ENCODE assay signal across 8 mouse cellular contexts in the genomic region with DNA sequence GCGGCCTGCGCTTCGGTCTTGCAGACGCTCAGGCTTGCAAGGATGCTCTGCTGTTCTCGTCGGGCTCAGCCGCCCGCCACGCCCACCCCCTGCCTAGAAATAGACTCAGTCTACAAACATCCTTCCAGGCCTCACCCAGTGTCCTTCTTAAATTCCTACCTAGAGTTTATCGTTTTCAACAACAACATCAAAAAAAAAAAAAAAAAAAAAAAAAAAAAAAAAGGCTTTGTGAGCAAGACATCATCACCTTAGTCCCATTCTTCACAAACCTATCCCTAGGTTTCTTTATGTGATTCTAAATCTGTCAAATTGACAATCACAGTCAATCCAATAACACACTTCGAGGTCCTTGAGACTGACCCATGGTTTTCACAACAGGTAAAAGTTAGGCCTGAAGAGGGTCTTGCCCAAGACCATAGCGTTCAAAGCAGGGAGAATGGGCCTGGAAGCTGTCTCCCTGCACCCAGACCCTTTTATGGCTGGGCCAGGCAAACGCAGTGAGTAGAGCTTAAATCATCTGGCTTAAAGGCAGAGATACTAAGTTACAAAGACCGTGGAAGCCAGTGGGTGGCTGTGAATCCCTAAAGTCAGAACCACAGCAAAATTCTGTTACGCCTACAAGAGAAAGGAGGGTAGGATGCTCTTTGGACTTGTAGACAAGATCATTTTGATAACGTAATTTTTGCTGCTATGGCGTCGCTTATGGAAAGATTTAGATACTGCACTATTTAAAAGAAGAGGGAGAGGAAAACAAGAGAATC. TPM values are rescaled to one million over a fixed set of nuclear protein-coding genes. Genes with fewer than 3 reads are reported as not detected.
DNase-seq lines count a peak whose midpoint lies in the region; ATAC-seq and TF ChIP-seq lines count a peak whose summit lies in the region.

No protein-coding gene starts in this region.

- intact Hi-C loops in gastrocnemius, adult 2 months (cut with DNase I) = no loop called here

- H3K4me2 ChIP-seq in liver, embryonic 12.5 days = peak overlapping the region; percentile 93

- no peak for DNase-seq in gastrocnemius, adult 2 months
- DNase-seq in gastrocnemius, postnatal 4 days (ENCODE audit: low spot score in 2 of 2) = no peak
- DNase-seq in thymus, postnatal 0 days (ENCODE audit: low spot score) = peak; percentile 11
- no peak for DNase-seq in thymus, adult 18-20 months
- DNase-seq in right cerebral cortex, postnatal 14 days = no peak
- no peak for DNase-seq in Muller cell, postnatal 12 days (ENCODE audit: inconsistent ontology term)
- DNase-seq in gastrocnemius, postnatal 10 days = no peak

- TF ChIP-seq CTCF in gastrocnemius, adult 2 months (IDR thresholded peaks at IDR 0.05) = no peak

- no peaks in the 10 kb centered on the region for H3K36me3 ChIP-seq in liver, embryonic 12.5 days

- ATAC-seq in liver, embryonic 12.5 days = no peak

- H3K27me3 ChIP-seq in liver, embryonic 12.5 days (replicated peaks) = 0 out of 2 replicates have a peak, but pooled peaks cover 6% of the 10 kb centered on the region

- H3K9me3 ChIP-seq in liver, embryonic 12.5 days (replicated peaks) = no peaks in the 10 kb centered on the region

- WGBS in liver, embryonic 12.5 days (ENCODE audit: insufficient replicate concordance) = 31% methylated on average over 17 of the region's 18 CpGs

- peak overlapping the region; percentile 86 for H3K4me3 ChIP-seq in gastrocnemius, adult 2 months
- H3K4me3 ChIP-seq in liver, embryonic 12.5 days = peak overlapping the region; percentile 72

- peaks cover 9% of the 10 kb centered on the region for H3K4me1 ChIP-seq in liver, embryonic 12.5 days

- peak overlapping the region; percentile 97; the same call in 1 of the 2 replicates for H3K27ac ChIP-seq in gastrocnemius, adult 2 months
- H3K27ac ChIP-seq in liver, embryonic 12.5 days = no peak overlapping the region

- H3K9ac ChIP-seq in liver, embryonic 12.5 days = no peak overlapping the region

RNA-seq across cellular contexts. Expression of a gene that starts 0.5 kb away (rescaled TPM):
- 1 to 10 TPM; 2.5 to 3.1 TPM for total RNA-seq in gastrocnemius, adult 2 months (2021)
- total RNA-seq in gastrocnemius, postnatal 4 days (2021) = 1 to 10 TPM; 5.5 to 5.8 TPM
- polyA plus RNA-seq in thymus, postnatal 0 days (2015; fragmentation: Nextera tagmentation; extraction: Ambion mirVana) = 3.9 and 5.5 TPM in 2 replicates
- 1.1 and 1.4 TPM in 2 replicates for polyA plus RNA-seq in liver, embryonic 12.5 days (2016; fragmentation: Nextera tagmentation; extraction: Ambion mirVana)
- total RNA-seq in gastrocnemius, postnatal 10 days (2021) = 1 to 10 TPM; 4.1 to 5.2 TPM

RNA-seq across cellular contexts. Expression of a gene that starts 59.3 kb away (rescaled TPM):
- total RNA-seq in gastrocnemius, adult 2 months (2021) = 1 to 10 TPM; 3.0 to 3.4 TPM
- total RNA-seq in gastrocnemius, postnatal 4 days (2021) = 10 to 100 TPM; 17.3 to 18.4 TPM
- 3.3 and 3.7 TPM in 2 replicates for polyA plus RNA-seq in thymus, postnatal 0 days (2015; fragmentation: Nextera tagmentation; extraction: Ambion mirVana)
- 3.6 and 3.7 TPM in 2 replicates for polyA plus RNA-seq in liver, embryonic 12.5 days (2016; fragmentation: Nextera tagmentation; extraction: Ambion mirVana)
- total RNA-seq in gastrocnemius, postnatal 10 days (2021) = 10 to 100 TPM; 10.4 to 13.6 TPM
